Mouse (Mus musculus): ENCODE measurements around the gene Calm3. TPM values are rescaled to one million over a fixed set of nuclear protein-coding genes. Genes with fewer than 3 reads are reported as not detected.
"Not testable (repeated sequence)": the region's sequence is repeated elsewhere in the genome, so short reads cannot be mapped to it uniquely, and the experiment has no call there.

Calm3 gene
- 1,000 to 10,000 TPM; 1,235 to 1,345 TPM for total RNA-seq (2021)

DNA sequence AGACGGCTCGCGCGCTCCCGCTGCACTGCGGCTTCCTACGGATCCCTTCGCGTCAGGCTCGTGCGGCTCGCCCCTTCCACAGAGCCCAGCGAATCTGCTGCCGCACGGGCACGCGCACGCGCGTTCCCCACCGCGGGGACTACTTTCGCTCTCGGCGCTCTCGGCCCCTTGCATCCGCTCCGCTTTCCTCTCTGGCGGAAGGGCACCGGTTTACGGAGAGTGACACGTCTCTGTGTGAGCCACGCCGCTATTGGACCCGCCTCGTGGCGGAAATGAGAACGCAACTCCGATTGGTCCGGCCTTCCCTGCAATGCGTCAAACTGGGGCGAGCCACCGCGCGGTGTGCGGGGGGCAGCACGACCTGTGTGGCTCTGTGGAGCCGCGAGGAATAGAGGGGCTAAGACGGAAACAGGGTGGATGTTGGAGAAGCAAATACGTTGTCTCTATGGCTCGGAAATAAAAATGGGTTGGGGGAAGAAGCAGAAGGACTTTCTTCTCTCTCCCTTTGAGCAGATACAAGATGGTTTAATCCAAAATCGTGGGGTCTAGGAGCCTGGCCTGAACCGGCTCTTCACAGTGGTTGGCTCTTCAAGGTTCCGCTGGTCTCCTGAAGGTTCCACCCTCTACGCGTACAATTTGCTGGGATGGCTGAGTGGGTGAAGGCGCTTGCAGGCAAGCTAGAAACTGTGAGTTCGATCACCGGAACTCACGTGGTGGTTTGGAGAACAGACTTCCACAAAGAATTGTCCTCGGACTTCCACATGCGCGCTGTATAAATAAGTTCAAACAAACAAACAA lies at the start of gene Calm3:
Calm3 (minus strand) TSS at position 78 of the 798 bp plus-strand sequence.
- intact Hi-C loops (cut with DNase I) = no loop called here
- peak; percentile 99 for DNase-seq

DNA sequence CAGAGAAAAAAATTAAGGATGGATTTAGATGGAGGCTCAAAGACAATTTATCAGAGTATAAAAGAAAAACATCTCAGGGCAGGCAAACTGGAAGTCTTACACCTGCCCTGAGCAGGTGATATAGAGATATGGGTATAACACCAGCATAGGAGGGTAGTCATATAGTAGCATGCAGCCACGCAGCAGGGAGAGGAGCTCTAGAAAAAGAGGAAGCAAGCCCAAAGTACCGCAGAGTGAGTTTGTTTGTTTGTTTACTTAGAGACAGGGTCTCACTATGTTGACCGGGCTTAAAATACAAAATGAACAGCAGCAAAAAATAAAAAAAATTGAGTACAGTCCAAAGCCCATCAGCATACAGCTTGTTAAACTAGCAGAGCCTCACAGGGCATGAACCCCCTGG lies 47.2 kb upstream of the Calm3 start:
- no peak for DNase-seq
- intact Hi-C loops (cut with DNase I) = no loop called here

DNA sequence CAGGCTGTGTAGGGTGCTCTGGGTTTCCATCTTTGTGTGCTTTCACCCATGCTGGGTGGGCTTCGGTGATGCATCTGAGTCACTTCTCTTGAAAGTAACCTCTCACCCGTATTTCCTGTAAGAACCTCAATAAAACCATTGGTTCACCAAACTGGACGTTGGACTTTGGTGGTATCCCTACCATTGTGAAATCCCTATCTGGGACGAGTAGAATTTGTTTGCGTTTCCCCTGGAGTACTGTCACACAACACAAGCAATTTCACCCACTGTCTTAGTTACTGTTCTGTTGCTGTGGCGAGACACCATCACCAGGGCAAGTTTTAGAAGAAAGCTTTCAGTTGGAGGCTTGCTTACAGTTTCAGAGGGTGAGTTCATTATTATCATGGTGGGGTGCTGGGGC lies 44.5 kb upstream of the Calm3 start:
- DNase-seq = no peak
- intact Hi-C loops (cut with DNase I) = no loop called here

DNA sequence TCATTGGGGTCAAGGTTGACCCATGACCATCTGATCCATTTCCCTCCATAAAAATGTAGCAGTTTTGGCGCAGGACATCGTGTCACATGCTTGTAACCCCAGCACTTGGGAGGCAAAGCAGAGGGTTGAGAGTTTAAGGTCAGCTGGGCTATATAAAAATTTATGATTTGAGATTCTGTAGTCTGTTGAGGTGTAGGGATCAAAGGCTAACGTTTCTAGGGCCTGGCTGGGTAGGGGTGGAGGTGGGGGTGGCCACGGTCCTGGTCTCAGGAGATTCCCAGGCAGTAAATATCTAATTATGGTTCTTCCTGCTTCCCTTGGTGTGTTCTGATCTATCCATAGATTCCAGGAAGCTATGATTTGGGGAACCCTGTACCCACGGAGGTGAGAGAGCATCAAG lies 37.8 kb upstream of the Calm3 start:
- no peak for DNase-seq
- intact Hi-C loops (cut with DNase I) = no loop called here

DNA sequence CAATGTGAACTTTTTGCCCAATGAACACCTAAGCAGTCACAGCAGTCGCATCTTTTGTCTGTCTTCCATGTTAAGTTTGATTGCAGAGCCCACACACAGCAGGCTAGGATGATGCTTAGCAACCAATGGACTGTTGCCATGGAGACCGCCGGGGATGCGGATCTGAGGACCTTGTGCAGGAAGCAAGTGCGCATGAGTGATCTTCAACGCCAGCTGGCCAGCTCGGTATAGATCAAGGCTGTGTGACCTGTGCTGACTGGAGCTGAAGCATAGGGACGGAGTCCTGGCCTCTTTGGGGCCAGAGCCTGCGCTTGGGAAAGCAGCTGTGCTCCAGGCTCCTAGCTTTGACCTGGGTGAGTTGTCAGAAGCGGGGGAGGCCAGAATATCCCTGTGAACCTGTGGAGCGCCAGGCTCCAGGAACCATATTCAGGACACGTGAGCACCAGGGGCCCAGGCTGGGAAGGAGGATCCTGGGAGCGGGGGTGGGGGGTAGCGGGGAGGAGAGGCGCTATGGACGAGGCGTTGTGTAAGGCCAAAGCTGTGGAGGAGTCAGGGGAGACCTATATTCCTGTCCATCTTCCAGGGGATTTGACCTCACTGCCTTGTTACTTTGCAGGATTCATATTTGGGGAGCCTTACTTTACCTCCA lies 35.7 kb upstream of the Calm3 start, which contains the start of gene Pnmal1:
Pnmal1 (plus strand) TSS at position 141 of the 649 bp plus-strand sequence.
- intact Hi-C loops (cut with DNase I) = no loop called here
- peak; percentile 97 for DNase-seq

DNA sequence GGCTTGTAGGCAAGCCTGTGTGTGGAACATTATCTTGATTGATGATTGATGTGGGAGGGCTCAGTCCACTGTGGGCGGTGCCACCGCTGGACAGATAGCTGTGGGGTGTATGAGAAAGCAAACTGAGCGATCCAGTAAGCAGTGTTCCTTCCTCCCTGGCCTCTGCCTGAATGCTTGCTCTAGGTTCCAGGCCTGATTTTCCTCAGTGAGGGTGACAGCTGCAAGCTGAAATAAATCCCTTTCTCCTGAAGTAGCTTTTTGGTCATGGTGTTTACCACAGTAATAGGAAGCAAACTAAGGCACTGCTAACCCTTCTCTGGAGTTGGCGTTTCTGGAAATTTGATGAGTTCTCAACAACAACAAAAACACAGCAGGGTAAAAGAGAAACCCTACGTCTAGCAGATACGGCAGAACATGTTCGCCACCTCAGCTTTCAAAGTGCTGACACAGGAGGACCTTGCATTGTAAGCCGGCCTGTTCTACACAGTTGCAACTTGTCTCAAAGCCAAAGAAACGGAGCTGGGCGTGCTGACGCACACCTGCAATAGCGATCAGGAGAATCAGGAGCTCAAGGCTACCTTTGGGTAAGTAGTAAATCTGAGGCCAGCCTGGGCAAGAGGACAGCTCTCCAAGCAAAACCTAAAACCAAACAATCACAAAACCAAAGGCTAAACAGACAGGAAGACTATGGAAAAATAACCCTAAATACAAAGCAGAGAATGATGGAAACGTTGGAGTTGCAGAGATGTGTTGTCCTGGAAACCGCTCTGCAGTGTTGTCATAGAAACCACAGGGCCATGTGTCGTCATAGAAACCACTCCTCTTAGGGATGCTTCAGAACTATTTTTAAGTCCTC lies 32.7 kb upstream of the Calm3 start:
- DNase-seq = no peak
- intact Hi-C loops (cut with DNase I) = no loop called here

DNA sequence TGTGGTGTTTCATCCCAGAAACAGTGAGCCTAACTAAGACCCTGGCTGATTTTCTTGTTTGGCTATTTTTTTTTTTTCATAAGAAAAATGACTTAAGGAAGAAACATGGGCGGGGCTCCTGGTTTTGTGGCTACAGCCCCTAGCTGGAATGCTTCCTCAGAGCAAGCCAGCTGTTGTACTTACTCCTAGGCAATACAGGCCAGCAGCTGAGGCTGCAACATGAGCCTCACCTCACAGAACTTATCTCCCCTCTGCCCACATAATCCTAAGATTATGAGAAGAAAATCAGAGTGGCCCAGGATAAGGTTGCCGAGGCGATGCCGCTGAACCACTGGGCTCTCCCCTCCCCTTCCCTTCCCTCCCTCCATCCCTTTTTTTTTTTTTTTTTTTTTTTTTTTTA lies 31.8 kb upstream of the Calm3 start:
- DNase-seq = no peak
- intact Hi-C loops (cut with DNase I) = no loop called here

DNA sequence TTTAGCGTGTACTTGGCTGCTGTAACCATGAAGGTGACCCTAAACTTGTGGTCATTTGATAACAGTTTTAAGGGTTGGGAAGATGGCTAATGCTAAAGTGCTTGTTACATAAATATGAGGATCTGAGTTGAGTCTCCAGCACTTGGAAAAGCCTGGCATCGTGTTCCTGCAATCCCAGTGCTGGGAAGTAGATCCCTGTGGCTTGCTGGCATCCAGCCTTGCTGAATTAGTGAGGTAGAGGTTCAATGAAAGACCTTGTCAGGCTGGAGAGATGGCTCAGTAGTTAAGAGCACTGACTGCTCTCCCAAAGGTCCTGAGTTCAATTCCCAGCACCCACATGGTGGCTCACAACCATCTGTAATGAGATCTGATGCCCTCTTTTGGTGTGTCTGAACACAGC lies 29.9 kb upstream of the Calm3 start:
- intact Hi-C loops (cut with DNase I); DNase-seq: not testable (repeated sequence)

DNA sequence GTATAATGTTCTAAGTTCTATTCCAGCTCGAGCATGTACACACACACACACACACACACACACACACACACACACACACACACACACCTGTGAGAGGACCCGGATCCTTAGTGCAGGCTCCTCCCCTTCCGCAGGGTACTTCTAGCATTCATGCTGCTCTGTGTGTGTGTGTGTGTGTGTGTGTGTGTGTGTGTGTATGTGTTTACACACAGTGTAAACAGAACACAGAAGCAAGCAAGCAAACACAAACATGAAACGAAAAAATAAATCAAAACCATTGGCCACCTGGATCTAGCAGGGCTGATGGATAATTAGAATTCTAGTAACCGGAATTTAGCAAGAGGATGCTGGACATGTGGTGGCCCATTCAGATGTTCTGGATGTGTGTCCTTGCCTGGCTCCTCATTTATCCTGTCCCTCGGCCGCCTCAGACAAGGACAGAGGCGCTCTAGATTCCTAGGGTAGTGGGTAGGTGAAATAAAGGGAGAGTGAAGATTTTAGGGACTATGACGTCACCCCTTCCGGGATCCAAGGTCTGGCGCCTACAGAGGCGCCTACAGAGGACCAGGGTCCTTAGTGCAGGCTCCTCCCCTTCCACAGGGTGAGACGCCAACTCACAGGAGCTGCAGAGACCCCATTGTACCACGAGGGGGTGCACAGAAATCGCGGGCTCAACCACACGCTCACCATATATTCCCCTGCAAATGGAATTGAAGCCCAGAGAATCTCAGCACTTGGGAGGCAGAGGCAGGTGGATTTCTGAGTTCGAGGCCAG lies 27.1 kb upstream of the Calm3 start:
- DNase-seq = peak; percentile 85
- intact Hi-C loops (cut with DNase I) = loop anchor here (1.0 to 2.0 kb wide), 2 partner anchors 19 to 52 kb away; no protein-coding TSS in a partner anchor

DNA sequence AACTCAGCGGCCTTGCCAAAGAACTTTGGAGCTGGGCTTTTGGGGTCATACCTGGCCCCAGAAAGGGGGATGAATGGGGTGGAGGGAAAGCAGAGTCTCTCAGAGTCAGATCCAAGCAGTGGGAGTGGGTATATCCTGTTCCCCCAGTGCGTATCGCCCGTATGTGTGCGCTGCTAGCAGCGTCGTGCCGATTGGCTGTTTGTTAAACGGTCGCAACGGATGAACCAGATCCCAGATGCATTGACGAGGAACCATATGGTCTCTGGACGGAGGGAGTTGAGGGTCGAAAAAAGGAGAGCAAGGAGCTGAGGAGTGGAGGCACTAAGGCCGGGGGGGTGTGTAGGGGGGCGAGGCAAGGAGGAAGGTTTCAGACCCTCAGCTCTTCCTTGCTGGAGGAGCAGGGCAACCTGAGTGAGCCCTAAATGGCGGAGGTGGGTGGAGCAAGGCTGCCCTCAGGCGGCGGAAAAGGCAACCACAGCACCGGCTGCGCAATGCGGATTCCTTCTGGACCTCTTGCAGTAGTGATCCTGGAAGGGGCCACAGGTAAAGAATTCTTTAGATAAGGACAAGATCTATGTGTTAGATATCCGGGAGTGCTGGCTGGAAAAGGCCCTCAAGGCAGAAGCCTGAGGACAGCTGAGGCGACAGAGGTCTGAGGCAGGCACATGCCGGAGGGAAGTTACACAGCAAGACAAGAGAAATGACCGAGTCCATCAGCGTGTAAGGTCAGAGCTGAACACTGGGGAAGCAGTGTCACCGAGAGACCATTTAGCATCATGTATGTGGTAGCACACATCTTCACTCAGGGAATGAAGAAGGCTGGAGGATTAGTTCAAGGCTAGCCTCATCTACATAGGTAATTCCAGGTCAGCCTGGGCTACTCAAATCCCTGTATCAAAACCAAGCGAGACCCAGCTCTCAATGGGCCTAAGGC lies 26.3 kb upstream of the Calm3 start:
- peak; percentile 85 for DNase-seq
- intact Hi-C loops (cut with DNase I) = loop anchor here (2.0 kb wide), 1 partner anchor 53 kb away; no protein-coding TSS in a partner anchor

DNA sequence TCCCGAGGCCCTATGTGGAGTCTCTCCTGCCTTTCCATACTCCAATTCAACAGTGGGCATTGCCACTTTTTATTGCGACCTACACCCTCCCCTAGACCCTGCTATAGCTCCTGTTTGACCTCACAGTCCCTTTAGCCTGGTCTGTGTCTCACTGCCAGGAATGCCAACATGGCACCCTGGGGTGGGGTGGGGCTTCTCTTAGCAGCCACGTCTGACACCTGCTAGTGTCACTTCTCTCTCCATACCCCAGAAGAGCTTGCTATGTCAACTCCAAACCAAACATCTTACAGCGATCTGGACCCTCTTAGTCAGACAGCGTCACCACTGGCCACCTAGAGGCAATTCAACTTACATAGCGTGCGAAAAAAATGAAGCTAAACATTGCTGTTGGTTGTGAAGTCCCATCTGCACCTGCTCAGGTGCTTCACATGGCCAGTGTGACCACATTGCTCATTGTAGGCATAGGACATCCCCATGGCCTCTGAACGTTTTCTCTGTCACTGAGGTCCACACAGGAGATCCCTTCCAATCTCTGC lies 25.1 kb upstream of the Calm3 start:
- intact Hi-C loops (cut with DNase I) = no loop called here
- DNase-seq = no peak

DNA sequence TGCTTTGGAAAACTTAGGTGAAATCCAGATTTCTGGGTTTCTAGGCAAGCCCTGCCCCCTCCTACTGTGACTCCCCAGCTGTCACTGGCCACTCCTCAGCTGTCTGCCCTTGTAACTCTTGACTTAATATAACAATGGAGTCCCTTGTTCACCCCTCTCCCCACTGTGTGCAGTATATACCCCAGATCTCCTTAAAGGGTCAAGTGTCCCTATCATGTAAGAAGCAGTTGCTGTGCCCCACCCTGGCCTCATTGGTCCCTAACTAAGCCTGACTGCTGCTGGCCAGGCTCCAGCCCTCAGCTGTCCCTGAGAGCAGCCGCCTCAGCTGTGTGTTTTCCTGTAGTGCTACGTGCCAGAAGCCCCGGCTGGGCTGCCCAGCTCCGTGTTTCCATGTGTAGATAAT lies 24.0 kb upstream of the Calm3 start:
- intact Hi-C loops (cut with DNase I) = no loop called here
- peak; percentile 89 for DNase-seq

DNA sequence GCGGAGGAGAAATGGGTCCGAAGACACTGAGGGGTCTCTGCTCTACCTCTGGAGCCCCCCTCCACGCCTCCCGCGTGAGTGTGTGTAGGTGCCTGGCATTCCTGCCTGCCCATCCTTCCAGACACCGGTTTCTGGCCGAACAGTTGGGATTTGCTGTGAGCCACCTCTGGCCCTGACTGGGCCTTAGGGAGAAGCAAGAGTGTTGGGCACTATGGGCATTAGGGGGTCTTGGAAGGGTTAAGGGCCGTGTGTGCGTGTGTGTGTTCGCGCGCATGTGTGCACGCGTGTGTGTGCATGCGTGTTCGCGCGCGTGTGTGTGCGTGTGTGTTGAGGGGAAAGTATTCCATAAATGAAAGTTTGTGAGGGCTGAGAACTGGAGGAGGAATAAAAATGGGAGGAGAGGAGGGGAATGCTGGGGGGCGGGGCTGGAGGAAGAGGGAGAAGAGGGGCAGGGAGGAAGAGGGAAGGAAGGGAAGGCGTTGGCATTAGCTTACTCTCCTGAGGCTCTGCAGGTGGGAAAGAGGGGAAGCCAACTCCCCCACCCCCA lies 23.5 kb upstream of the Calm3 start:
- peak; percentile 64 for DNase-seq
- intact Hi-C loops (cut with DNase I) = no loop called here

DNA sequence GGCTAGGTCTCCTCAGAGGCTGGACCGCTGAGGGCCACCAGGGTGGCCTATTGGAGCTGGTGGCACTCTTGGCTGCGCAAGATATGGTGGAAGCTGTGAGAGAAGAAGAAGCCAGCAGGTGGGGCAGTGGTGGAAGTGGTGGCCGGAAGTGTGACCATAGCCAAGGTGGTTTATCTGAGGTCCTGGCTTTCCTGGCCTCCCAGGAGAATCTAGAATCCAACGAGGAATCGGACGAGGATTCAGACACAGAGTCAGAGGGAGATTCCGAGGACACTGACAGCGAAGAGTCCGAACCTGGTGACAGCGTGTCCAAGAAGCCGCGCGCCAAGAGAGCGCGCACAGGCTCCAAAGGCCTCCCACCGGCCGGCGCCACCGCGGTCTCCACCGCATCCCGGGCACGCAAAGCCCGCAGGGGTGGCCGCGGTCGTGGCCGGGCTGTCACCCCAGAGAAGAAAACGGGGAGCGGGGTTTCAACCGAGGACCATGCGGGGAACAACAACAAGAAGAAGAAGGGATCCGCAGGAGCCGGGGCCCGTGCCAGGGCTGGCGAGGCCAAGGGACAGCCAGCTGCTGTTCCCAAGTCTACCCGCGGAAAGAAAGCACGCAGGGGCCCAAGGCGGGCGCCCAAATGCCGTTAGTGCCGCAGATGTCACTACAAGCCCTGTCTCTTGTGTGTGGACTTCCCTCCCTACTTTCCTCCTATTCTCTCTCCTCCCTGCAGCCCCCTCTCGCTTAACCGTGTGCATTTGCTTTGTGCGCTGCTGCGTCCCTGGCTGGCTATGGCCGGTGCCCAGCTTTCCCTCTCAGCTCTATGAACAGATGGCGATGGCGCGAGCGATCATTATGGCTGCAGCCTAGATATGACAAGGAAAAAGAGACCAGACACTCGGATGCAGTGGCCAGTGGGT lies 22.8 kb upstream of the Calm3 start:
- intact Hi-C loops (cut with DNase I) = no loop called here
- peak; percentile 83 for DNase-seq

DNA sequence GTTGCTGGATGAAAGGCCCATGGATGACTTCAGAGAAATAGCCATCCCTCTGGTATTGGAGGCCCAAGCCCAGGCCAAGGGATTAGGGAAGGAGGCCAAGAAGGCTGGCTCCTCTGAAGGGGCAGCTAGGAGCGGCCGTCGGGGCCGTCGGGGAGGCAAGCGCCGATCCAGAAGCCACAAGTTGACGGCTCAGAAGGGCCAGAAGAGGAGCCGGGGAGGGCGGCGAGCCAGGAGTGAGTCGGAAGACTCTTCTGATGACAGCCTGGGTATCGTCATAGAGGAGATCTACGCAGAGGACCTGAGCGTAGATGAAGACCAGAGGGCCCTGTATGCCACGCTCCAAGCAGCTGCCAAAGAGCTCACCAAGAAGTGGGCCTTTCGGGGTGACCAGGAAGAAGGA lies 21.5 kb upstream of the Calm3 start:
- intact Hi-C loops (cut with DNase I) = no loop called here
- peak; percentile 53 for DNase-seq

DNA sequence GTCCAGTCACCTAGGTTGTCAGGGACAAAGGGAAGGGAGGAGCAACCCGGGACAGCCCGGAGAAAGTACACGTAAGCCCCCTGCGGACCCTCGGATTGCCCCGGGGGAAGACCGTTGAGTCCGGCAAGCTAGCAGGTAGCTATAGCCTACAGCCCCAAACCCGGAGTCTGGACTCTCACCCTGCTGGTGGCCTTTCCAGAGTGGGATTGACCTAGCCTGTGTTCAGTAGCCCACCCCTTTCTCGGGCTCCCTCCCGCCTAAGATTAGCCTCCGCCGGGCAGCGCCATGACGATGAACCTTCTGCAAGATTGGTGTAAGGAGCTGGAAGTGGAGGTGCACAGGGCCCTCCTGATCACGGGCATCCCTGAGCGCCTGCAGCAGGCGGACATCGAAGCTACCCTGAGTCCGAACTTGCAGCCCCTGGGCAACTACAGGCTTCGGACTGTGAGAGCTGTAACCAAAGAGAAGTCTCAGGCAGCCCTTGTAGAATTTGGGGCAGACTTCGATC lies 20.9 kb upstream of the Calm3 start:
- DNase-seq = no peak
- intact Hi-C loops (cut with DNase I) = no loop called here

DNA sequence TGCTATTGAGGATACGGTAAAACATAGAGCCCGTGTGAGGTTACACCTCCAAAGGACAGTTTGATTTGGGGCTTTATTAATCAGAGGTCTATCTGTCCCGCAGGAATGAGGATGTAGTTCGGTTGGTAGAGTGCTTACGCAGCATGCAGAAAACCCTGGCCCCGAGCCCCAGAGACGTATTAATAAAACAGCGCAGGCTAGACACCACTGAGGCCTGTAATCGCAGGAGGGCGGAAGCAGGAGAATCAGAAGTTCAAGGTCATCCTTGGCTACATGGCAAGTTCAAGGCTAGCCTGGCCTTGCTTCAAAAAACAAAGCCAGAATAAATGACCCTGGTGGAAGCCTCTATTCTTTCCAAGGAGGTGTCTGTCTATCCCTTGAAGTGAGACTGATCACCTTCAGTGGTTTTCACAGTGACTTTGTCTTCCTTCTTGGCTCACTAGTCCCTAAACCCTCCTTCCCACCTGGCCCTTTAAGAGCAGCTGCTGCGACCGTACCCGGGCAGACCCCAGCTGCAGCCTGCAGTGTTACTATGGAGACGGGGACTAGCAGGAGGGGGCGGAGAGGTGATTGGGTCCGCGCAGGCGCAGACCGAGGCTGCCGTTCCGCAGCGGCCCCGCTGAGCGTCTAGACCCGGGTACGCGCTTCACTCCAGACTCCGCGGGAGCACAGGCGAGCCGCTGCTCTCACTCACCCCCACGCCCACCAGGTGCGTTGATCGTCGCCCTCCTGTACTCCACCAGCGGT lies 20.3 kb upstream of the Calm3 start, which contains the start of gene Pnmal2:
Pnmal2 (plus strand) TSS at position 622 of the 747 bp plus-strand sequence.
- intact Hi-C loops (cut with DNase I) = no loop called here
- DNase-seq = peak; percentile 96

All from left cerebral cortex, postnatal 4 days (tissue).